ENCODE assay signal across 9 mouse cellular contexts in genomic region chr6:145823588-145824234, GRCm38 (mm10). TPM values are rescaled to one million over a fixed set of nuclear protein-coding genes. Genes with fewer than 3 reads are reported as not detected.
A peak's percentile ranks its signal among the peaks of the same experiment; 100 is the strongest.
DNase-seq lines count a peak whose midpoint lies in the region; ATAC-seq and TF ChIP-seq lines count a peak whose summit lies in the region.
"Had no signal": no experiment of that assay in that cellular context is flagged by ENCODE, and none has a peak within 500 bp of the region (broad histone marks: within the 10 kb centered on the region; RNA-seq: fewer than 3 reads in every experiment).

No protein-coding gene starts in this region.

- no peak overlapping the region for H3K4me3 ChIP-seq in heart, postnatal 0 days (ENCODE audit: low read depth, low read length)
- H3K4me3 ChIP-seq in ES-Bruce4 (ENCODE audit: low read depth, low read length) = no peak overlapping the region
- no peak overlapping the region for H3K4me3 ChIP-seq in cerebellum, adult 2 months (replicated peaks; ENCODE audit: insufficient read depth, low read depth, low read length)
- no peak overlapping the region for H3K4me3 ChIP-seq in midbrain, embryonic 15.5 days

- H3K4me2 ChIP-seq in heart, postnatal 0 days (ENCODE audit: low read depth, low read length) = no peak overlapping the region
- no peak overlapping the region for H3K4me2 ChIP-seq in midbrain, embryonic 15.5 days

- intact Hi-C loops in gastrocnemius, postnatal 36 days (cut with DNase I) = loop anchor here (2.0 kb wide), 1 partner anchor 407 kb away; no protein-coding TSS in a partner anchor

- peak; percentile 76 for DNase-seq in heart, postnatal 0 days (ENCODE audit: low spot score)
- no peak for DNase-seq in heart, adult 9 months (ENCODE audit: low spot score in 2 of 2)
- peak in 1 of 2 experiments; percentile 47 for DNase-seq in cerebellum, adult 2 months
- peak; percentile 61 for DNase-seq in kidney, postnatal 14 days
- DNase-seq in thymus, postnatal 4 days = no peak
- no peak for DNase-seq in gastrocnemius, postnatal 36 days

- H3K4me1 ChIP-seq in heart, postnatal 0 days (ENCODE audit: control insufficient read depth, insufficient read depth) = peaks cover 3% of the 10 kb centered on the region; the same call in 1 of the 2 replicates
- H3K4me1 ChIP-seq in ES-Bruce4 (ENCODE audit: control insufficient read depth, insufficient read depth, low read length) = no peaks in the 10 kb centered on the region
- H3K4me1 ChIP-seq in cerebellum, adult 2 months (ENCODE audit: control insufficient read depth, insufficient read depth, low read length) = no peaks in the 10 kb centered on the region
- no peaks in the 10 kb centered on the region for H3K4me1 ChIP-seq in midbrain, embryonic 15.5 days

- ATAC-seq in heart, postnatal 0 days (ENCODE audit: insufficient read depth, low read depth) = peak; percentile 69; the same call in 1 of the 2 replicates
- ATAC-seq in midbrain, embryonic 15.5 days (replicated peaks) = peak; percentile 53; the same call in 1 of the 2 replicates

- H3K27ac ChIP-seq in heart, postnatal 0 days (ENCODE audit: low read depth) = 0 out of 2 replicates have a peak overlapping the region, but pooled peaks have one; percentile 41
- H3K27ac ChIP-seq in ES-Bruce4 (ENCODE audit: insufficient read depth, low read length) = no peak overlapping the region
- H3K27ac ChIP-seq in cerebellum, adult 2 months (ENCODE audit: insufficient read depth, low read length) = no peak overlapping the region
- no peak overlapping the region for H3K27ac ChIP-seq in midbrain, embryonic 15.5 days
- H3K27ac ChIP-seq: macrophage had no signal

- no peak overlapping the region for H3K9ac ChIP-seq in heart, postnatal 0 days (replicated peaks; ENCODE audit: low read depth, low read length)
- H3K9ac ChIP-seq in ES-Bruce4 (ENCODE audit: low read depth, poor library complexity, severe bottlenecking) = no peak overlapping the region
- no peak overlapping the region for H3K9ac ChIP-seq in midbrain, embryonic 15.5 days

- 28% methylated on average over 5 of the region's 5 CpGs for WGBS in heart, postnatal 0 days
- WGBS in cerebellum, adult 2 months = 37% methylated on average over 5 of the region's 5 CpGs
- 51% methylated on average over 5 of the region's 5 CpGs for WGBS in midbrain, embryonic 15.5 days

- TF ChIP-seq EP300 in heart, postnatal 0 days (IDR thresholded peaks at IDR 0.05; ENCODE audit: low read depth) = no peak
- no peak for TF ChIP-seq EP300 in ES-Bruce4 (IDR thresholded peaks at IDR 0.05; ENCODE audit: insufficient read depth, low read depth, low read length)

- no peak for TF ChIP-seq POLR2A in ES-Bruce4 (IDR thresholded peaks at IDR 0.05; ENCODE audit: insufficient read depth, low read length)
- TF ChIP-seq POLR2A in cerebellum, adult 2 months (IDR thresholded peaks at IDR 0.05; ENCODE audit: borderline replicate concordance, insufficient read depth, low read length) = no peak

- H3K36me3 ChIP-seq in heart, postnatal 0 days (replicated peaks; ENCODE audit: control insufficient read depth, insufficient read depth, low read length) = peaks cover 15% of the 10 kb centered on the region
- no peaks in the 10 kb centered on the region for H3K36me3 ChIP-seq in ES-Bruce4 (ENCODE audit: control insufficient read depth, insufficient read depth, low read length, poor library complexity, severe bottlenecking)
- no peaks in the 10 kb centered on the region for H3K36me3 ChIP-seq in midbrain, embryonic 15.5 days (replicated peaks)

- no peaks in the 10 kb centered on the region for H3K27me3 ChIP-seq in heart, postnatal 0 days (ENCODE audit: control insufficient read depth, insufficient read depth, low read length)
- no peaks in the 10 kb centered on the region for H3K27me3 ChIP-seq in ES-Bruce4 (ENCODE audit: control insufficient read depth, insufficient read depth, low read length, poor library complexity, severe bottlenecking)
- H3K27me3 ChIP-seq in cerebellum, adult 2 months (ENCODE audit: control insufficient read depth, insufficient read depth, low read length) = no peaks in the 10 kb centered on the region
- H3K27me3 ChIP-seq in midbrain, embryonic 15.5 days (replicated peaks) = no peaks in the 10 kb centered on the region

- peak; percentile 81 for TF ChIP-seq CTCF in heart, postnatal 0 days (IDR thresholded peaks at IDR 0.05; ENCODE audit: low read depth)
- peak; percentile 19 for TF ChIP-seq CTCF in ES-Bruce4 (IDR thresholded peaks at IDR 0.05; ENCODE audit: low read depth, low read length)
- peak; percentile 70; the same call in 1 of the 2 replicates for TF ChIP-seq CTCF in cerebellum, adult 2 months (IDR thresholded peaks at IDR 0.05; ENCODE audit: borderline replicate concordance, insufficient read depth, low read depth, low read length)

- H3K9me3 ChIP-seq in heart, postnatal 0 days (replicated peaks; ENCODE audit: control insufficient read depth, low read length) = no peaks in the 10 kb centered on the region
- H3K9me3 ChIP-seq in ES-Bruce4 (replicated peaks; ENCODE audit: control insufficient read depth, insufficient read depth, low read length, poor library complexity, severe bottlenecking) = no peaks in the 10 kb centered on the region
- H3K9me3 ChIP-seq in midbrain, embryonic 15.5 days = no peaks in the 10 kb centered on the region

RNA-seq across cellular contexts. Expression of gene Bhlhe41, which starts 41.6 kb away (rescaled TPM):
- total RNA-seq in heart, postnatal 0 days (2014; rRNA removed; ENCODE audit: low replicate concordance) = 0.95 and 1.6 TPM in 2 replicates
- polyA plus RNA-seq in heart, postnatal 0 days (2015; fragmentation: Nextera tagmentation; extraction: Ambion mirVana) = 8.7 and 9.3 TPM in 2 replicates
- 5.3 TPM in 2 replicates for polyA plus RNA-seq in ES-Bruce4 (2011; ENCODE audit: insufficient read depth, insufficient read length, low read depth, missing spikeins)
- 33.9 and 35.0 TPM in 2 replicates for polyA plus RNA-seq in cerebellum, adult 2 months (2012; rRNA removed)
- polyA plus RNA-seq in midbrain, embryonic 15.5 days (2015; fragmentation: Nextera tagmentation; extraction: Ambion mirVana) = 6.5 and 8.2 TPM in 2 replicates
- 10 to 100 TPM; 52.8 to 55.3 TPM for total RNA-seq in gastrocnemius, postnatal 36 days (2021)

Comparison
In these comparisons a context has a peak if more than half of its experiments do, and no peak if none do; other contexts are left out.
1. DNase-seq: peak in heart, postnatal 0 days (single experiment) and kidney, postnatal 14 days (single experiment); none in heart, adult 9 months (0 of 2), thymus, postnatal 4 days (single experiment) and gastrocnemius, postnatal 36 days (0 of 2).
2. CTCF ChIP-seq: peak in every context shown above with its lines; median percentile 81 in heart, postnatal 0 days; 70 in cerebellum, adult 2 months; 19 in ES-Bruce4.